Mouse (Mus musculus) kidney, embryonic 15.5 days (tissue): ENCODE data around the gene Clrn3. TPM values are rescaled to one million over a fixed set of nuclear protein-coding genes. Genes with fewer than 3 reads are reported as not detected.
"Not testable (repeated sequence)": the region's sequence is repeated elsewhere in the genome, so short reads cannot be mapped to it uniquely, and the experiment has no call there.

Source experiments
- ATAC-seq: fragments of 200-750 bp; cut with Nextera tagmentation; replicated peaks from 2 replicates; pipeline ENCODE4 v1.8.0; 2017; ENCODE audit warnings: moderate TSS enrichment; ENCODE audit not compliant: low FRiP score
- H3K27ac ChIP-seq: fragments of 300-500 bp; sonication (generic); 2 replicates; pipeline ENCODE4 v1.5.1; 2015; ENCODE audit warnings: mild to moderate bottlenecking, inconsistent platforms
- H3K27me3 ChIP-seq: fragments of 300-500 bp; sonication (generic); 2 replicates; pipeline ENCODE4 v1.6.1; 2015; ENCODE audit warnings: inconsistent platforms
- H3K36me3 ChIP-seq: fragments of 300-500 bp; sonication (generic); 2 replicates; pipeline ENCODE4 v1.6.1; 2015; ENCODE audit warnings: inconsistent platforms
- H3K4me1 ChIP-seq: fragments of 300-500 bp; sonication (generic); 2 replicates; pipeline ENCODE4 v1.6.1; 2015; ENCODE audit warnings: inconsistent platforms
- H3K4me2 ChIP-seq: fragments of 300-500 bp; sonication (generic); 2 replicates; pipeline ENCODE4 v1.6.1; 2015; ENCODE audit warnings: moderate library complexity, mild to moderate bottlenecking, inconsistent platforms
- H3K4me3 ChIP-seq: fragments of 300-500 bp; sonication (generic); replicated peaks from 2 replicates; pipeline ENCODE4 v1.5.1; 2015; ENCODE audit warnings: mild to moderate bottlenecking, inconsistent platforms
- H3K9ac ChIP-seq: fragments of 300-500 bp; sonication (generic); 2 replicates; pipeline ENCODE4 v1.6.1; 2015; ENCODE audit warnings: mild to moderate bottlenecking, inconsistent platforms
- H3K9me3 ChIP-seq: fragments of 300-500 bp; sonication (generic); replicated peaks from 2 replicates; pipeline ENCODE4 v1.6.1; 2016; ENCODE audit warnings: inconsistent platforms
- WGBS: fragments of 180-500 bp; shearing (Covaris S2); methylation state at CpG from one replicate; pipeline ENCODE4 v1.1.7; 2015; ENCODE audit warnings: mixed read lengths; 5-methylcytosine and 5-hydroxymethylcytosine counted together
- polyA plus RNA-seq: library from polyadenylated mRNA; unstranded; fragments of >200 nt; fragmentation: Nextera tagmentation; extraction: Ambion mirVana; gene quantifications from 2 replicates; pipeline ENCODE4 v1.2.1, GENCODE M21; 2015

Gene Clrn3
- polyA plus RNA-seq, result 8.9 and 9.4 TPM in 2 replicates

GRCm38 (mm10) chr7:135528515-135528914 is at the start of gene Clrn3:
Gene Clrn3 (minus strand): TSS chr7:135528654.
- Histone ChIP-seq H3K9ac (no peak within 1 kb of the TSS), H3K27ac (0 out of 2 replicates have a peak within 1 kb of the TSS, but pooled peaks have one; percentile 30), H3K4me1 (peaks cover 13% of the 10 kb centered on the region), H3K27me3 (no peaks in the 10 kb centered on the region), H3K4me3 (no peak within 1 kb of the TSS; the same call in 1 of the 2 replicates), H3K36me3 (no peaks in the 10 kb centered on the region), H3K9me3 (no peaks in the 10 kb centered on the region; the same call in 1 of the 2 replicates), H3K4me2 (no peak within 1 kb of the TSS)
- 52% methylated on average over 7 of the region's 7 CpGs for WGBS
- ATAC-seq, result peak; percentile 47

DNA sequence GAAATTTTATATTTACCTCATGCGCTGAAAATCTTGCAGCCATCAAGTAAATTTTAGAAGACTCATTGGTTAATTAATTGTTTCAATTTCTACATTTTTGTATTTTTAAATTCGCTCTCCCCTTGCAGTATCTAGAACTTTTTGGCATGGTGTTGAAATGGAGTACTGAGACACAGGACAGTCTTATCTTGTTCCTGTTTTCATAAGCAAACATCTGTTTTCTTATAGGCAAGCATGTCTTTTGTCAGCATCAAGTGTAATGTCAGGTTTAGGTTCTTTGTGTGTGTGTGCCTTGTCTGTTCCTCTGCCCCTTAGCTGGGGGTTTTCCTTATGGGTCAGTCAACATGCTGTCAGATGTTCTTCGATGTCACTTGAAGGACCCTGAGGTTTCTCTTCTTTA is 47.9 kb upstream of the Clrn3 start:
- H3K4me1 ChIP-seq, result no peaks in the 10 kb centered on the region
- H3K4me3 ChIP-seq, result no peak overlapping the region
- H3K4me2 ChIP-seq, result no peak overlapping the region
- H3K27ac ChIP-seq, result no peak overlapping the region
- H3K9me3 ChIP-seq, result no peaks in the 10 kb centered on the region
- H3K9ac ChIP-seq, result no peak overlapping the region
- ATAC-seq, result no peak
- no peaks in the 10 kb centered on the region for H3K27me3 ChIP-seq
- no peaks in the 10 kb centered on the region for H3K36me3 ChIP-seq
- 88% methylated on average over 3 of the region's 3 CpGs for WGBS

- not testable (repeated sequence) for ATAC-seq, H3K4me2 ChIP-seq, H3K9me3 ChIP-seq, H3K4me3 ChIP-seq, H3K27ac ChIP-seq, H3K36me3 ChIP-seq, H3K27me3 ChIP-seq, H3K9ac ChIP-seq, H3K4me1 ChIP-seq
- WGBS, result 86% methylated on average over 7 of the region's 7 CpGs
These were observed 47.0 kb upstream of the Clrn3 start for GRCm38 (mm10) chr7:135575319-135576069.

GRCm38 (mm10) chr7:135571951-135572559 is 43.6 kb upstream of the Clrn3 start:
- Histone ChIP-seq H3K4me1 (no peaks in the 10 kb centered on the region), H3K36me3 (no peaks in the 10 kb centered on the region), H3K27me3 (no peaks in the 10 kb centered on the region), H3K27ac (no peak overlapping the region), H3K9ac (no peak overlapping the region), H3K4me3 (no peak overlapping the region), H3K9me3 (no peaks in the 10 kb centered on the region), H3K4me2 (no peak overlapping the region)
- 61% methylated on average over 10 of the region's 10 CpGs for WGBS
- ATAC-seq, result no peak

DNA sequence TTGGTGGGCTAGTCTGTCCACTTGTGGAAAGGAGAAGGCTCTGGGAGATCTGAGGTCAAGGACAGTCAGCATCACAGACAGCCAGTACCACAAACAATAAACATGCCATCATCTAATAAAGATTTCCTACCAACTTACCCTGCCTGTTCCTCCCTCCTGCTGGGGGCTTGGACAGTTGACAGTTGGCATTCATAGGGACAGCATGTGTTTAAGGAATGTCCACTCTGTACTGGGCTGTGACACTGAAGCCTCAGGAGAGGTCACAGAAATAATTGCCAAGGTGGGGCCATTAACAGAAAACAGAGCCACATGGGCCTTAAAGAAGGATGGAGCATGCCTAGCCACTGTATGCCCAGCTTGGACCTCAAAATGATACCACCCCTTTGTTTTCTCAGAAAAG is 42.9 kb upstream of the Clrn3 start:
- no peak for ATAC-seq
- H3K36me3 ChIP-seq, result no peaks in the 10 kb centered on the region
- H3K9ac ChIP-seq, result no peak overlapping the region
- H3K4me3 ChIP-seq, result no peak overlapping the region
- no peak overlapping the region for H3K27ac ChIP-seq
- H3K9me3 ChIP-seq, result no peaks in the 10 kb centered on the region
- no peak overlapping the region for H3K4me2 ChIP-seq
- no peaks in the 10 kb centered on the region for H3K4me1 ChIP-seq
- H3K27me3 ChIP-seq, result no peaks in the 10 kb centered on the region

GRCm38 (mm10) chr7:135568550-135568949 is 40.1 kb upstream of the Clrn3 start:
- WGBS, result 65% methylated on average over 2 of the region's 2 CpGs

GRCm38 (mm10) chr7:135567582-135567981 is 39.1 kb upstream of the Clrn3 start:
- H3K4me2 ChIP-seq, result no peak overlapping the region
- H3K36me3 ChIP-seq, result no peaks in the 10 kb centered on the region
- H3K9me3 ChIP-seq, result no peaks in the 10 kb centered on the region
- ATAC-seq, result no peak
- H3K27me3 ChIP-seq, result no peaks in the 10 kb centered on the region
- no peak overlapping the region for H3K9ac ChIP-seq
- no peak overlapping the region for H3K27ac ChIP-seq
- 88% methylated on average over 1 of the region's 1 CpGs for WGBS
- no peaks in the 10 kb centered on the region for H3K4me1 ChIP-seq
- H3K4me3 ChIP-seq, result no peak overlapping the region

More at GRCm38 (mm10) chr7:135568550-135568949, 40.1 kb upstream of the Clrn3 start:
- H3K9ac ChIP-seq, result no peak overlapping the region
- no peaks in the 10 kb centered on the region for H3K4me1 ChIP-seq
- H3K9me3 ChIP-seq, result no peaks in the 10 kb centered on the region
- H3K4me3 ChIP-seq, result no peak overlapping the region
- no peaks in the 10 kb centered on the region for H3K36me3 ChIP-seq
- H3K27me3 ChIP-seq, result no peaks in the 10 kb centered on the region
- ATAC-seq, result no peak
- no peak overlapping the region for H3K4me2 ChIP-seq
- no peak overlapping the region for H3K27ac ChIP-seq

DNA sequence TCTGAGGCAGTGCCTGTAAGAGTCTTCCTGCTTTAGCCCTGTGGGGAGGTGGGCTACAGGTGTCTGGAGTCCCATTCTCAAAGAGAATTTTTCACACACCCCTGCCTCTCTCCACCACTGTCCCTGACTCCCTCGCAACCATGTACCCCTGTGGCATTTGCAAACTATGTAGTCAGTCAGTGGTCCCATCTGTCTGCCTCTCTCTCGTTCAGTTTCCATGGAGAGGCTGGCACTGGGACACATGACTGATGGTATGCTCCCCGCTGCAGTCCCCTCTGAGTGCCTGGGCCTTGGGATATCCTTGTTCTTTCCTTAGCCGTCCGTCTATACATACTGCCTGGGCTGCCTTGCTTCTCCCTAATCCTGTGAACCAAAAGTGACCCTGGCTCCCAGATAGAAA is 37.6 kb upstream of the Clrn3 start:
- Histone ChIP-seq H3K27me3 (no peaks in the 10 kb centered on the region), H3K27ac (no peak overlapping the region), H3K4me1 (no peaks in the 10 kb centered on the region), H3K36me3 (no peaks in the 10 kb centered on the region), H3K9ac (no peak overlapping the region), H3K4me3 (no peak overlapping the region), H3K4me2 (no peak overlapping the region), H3K9me3 (no peaks in the 10 kb centered on the region)
- WGBS, result 87% methylated on average over 5 of the region's 5 CpGs
- ATAC-seq, result no peak

GRCm38 (mm10) chr7:135564022-135564421 is 35.6 kb upstream of the Clrn3 start:
- ATAC-seq, result no peak
- 83% methylated on average over 8 of the region's 8 CpGs for WGBS

GRCm38 (mm10) chr7:135560280-135560679 is 31.8 kb upstream of the Clrn3 start:
- 77% methylated on average over 1 of the region's 1 CpGs for WGBS
- H3K4me2 ChIP-seq, result no peak overlapping the region
- no peaks in the 10 kb centered on the region for H3K27me3 ChIP-seq
- no peaks in the 10 kb centered on the region for H3K4me1 ChIP-seq
- no peak overlapping the region for H3K27ac ChIP-seq
- no peak overlapping the region for H3K4me3 ChIP-seq
- H3K9me3 ChIP-seq, result no peaks in the 10 kb centered on the region
- no peak overlapping the region for H3K9ac ChIP-seq
- ATAC-seq, result no peak
- H3K36me3 ChIP-seq, result no peaks in the 10 kb centered on the region

More at GRCm38 (mm10) chr7:135564022-135564421, 35.6 kb upstream of the Clrn3 start:
- Histone ChIP-seq H3K4me1 (no peaks in the 10 kb centered on the region), H3K27me3 (no peaks in the 10 kb centered on the region), H3K4me3 (no peak overlapping the region), H3K9me3 (no peaks in the 10 kb centered on the region), H3K27ac (no peak overlapping the region), H3K36me3 (no peaks in the 10 kb centered on the region), H3K9ac (no peak overlapping the region), H3K4me2 (no peak overlapping the region)

DNA sequence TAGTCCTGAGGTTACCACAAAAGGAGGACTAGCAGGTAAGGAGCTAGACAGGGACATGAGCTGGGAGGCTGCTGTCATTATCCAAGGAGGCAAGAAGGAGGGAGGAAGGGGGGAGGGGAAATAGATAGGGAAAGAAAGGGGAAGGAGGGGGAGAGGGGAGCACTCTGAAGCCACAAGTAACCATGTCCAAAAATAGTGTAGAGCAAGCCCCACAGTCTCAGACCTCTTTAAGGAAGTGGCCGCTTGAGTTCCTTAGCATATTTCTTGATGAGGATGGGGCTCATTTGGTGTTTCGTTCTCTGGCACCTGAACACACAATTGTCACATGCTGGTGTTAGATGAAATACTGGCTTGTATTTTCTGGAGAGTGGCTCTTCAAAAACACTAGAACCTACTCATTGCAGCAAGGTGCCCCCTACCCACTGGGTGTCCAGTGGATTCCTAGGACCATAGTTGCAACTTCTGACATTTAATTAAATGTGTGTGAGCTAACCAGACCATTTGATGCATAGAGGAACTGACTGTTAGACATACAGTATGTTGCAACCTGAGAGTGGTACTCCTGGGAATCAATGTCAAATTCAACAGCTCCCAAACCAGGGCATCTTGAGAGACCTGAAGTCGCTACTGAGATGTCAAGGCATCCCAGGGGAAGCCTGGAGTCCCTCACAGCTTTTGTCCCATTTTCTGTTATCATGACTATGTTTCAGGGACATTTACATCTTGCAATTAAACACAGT is 28.4 kb upstream of the Clrn3 start:
- no peaks in the 10 kb centered on the region for H3K27me3 ChIP-seq
- no peak overlapping the region for H3K4me3 ChIP-seq
- H3K9ac ChIP-seq, result no peak overlapping the region
- no peak overlapping the region for H3K4me2 ChIP-seq
- no peaks in the 10 kb centered on the region for H3K4me1 ChIP-seq
- no peaks in the 10 kb centered on the region for H3K36me3 ChIP-seq
- H3K27ac ChIP-seq, result no peak overlapping the region
- 80% methylated on average over 3 of the region's 3 CpGs for WGBS
- no peaks in the 10 kb centered on the region for H3K9me3 ChIP-seq
- ATAC-seq, result no peak

- H3K4me1 ChIP-seq, result no peaks in the 10 kb centered on the region
- H3K4me2 ChIP-seq, result no peak overlapping the region
- no peak overlapping the region for H3K27ac ChIP-seq
- no peak for ATAC-seq
- 80% methylated on average over 3 of the region's 3 CpGs for WGBS
- no peak overlapping the region for H3K9ac ChIP-seq
- H3K4me3 ChIP-seq, result no peak overlapping the region
- H3K9me3 ChIP-seq, result no peaks in the 10 kb centered on the region
- H3K27me3 ChIP-seq, result no peaks in the 10 kb centered on the region
- no peaks in the 10 kb centered on the region for H3K36me3 ChIP-seq
These were observed 25.1 kb upstream of the Clrn3 start for GRCm38 (mm10) chr7:135553550-135553949.
